Mouse (Mus musculus) stomach, embryonic 14.5 days (tissue): ENCODE results near the gene Cfap45. TPM values are rescaled to one million over a fixed set of nuclear protein-coding genes. Genes with fewer than 3 reads are reported as not detected.

Source experiments
- ATAC-seq: fragments of 200-750 bp; cut with Nextera tagmentation; 2 replicates; pipeline ENCODE4 v1.8.0; 2017; ENCODE audit warnings: low read depth, moderate TSS enrichment; ENCODE audit not compliant: insufficient number of reproducible peaks, insufficient read depth, low FRiP score
- H3K27ac ChIP-seq: fragments of 300-500 bp; sonication (generic); 2 replicates; pipeline ENCODE4 v1.5.1; 2014; ENCODE audit warnings: mild to moderate bottlenecking, low read length, moderate library complexity, mixed read lengths
- H3K27me3 ChIP-seq: fragments of 300-500 bp; sonication (generic); 2 replicates; pipeline ENCODE4 v1.6.1; 2014; ENCODE audit warnings: low read length, control low read depth, mixed read lengths; ENCODE audit not compliant: control insufficient read depth, insufficient read depth
- H3K36me3 ChIP-seq: fragments of 300-500 bp; sonication (generic); 2 replicates; pipeline ENCODE4 v1.6.1; 2014; ENCODE audit warnings: mild to moderate bottlenecking, control low read depth, low read length, moderate library complexity, mixed read lengths; ENCODE audit not compliant: control insufficient read depth, insufficient read depth
- H3K4me1 ChIP-seq: fragments of 300-500 bp; sonication (generic); 2 replicates; pipeline ENCODE4 v1.6.1; 2014; ENCODE audit warnings: low read length, control low read depth, mixed read lengths; ENCODE audit not compliant: control insufficient read depth, insufficient read depth
- H3K4me2 ChIP-seq: fragments of 300-500 bp; sonication (generic); replicated peaks from 2 replicates; pipeline ENCODE4 v1.6.1; 2014; ENCODE audit warnings: low read depth, low read length, control low read depth
- H3K4me3 ChIP-seq: fragments of 300-500 bp; sonication (generic); 2 replicates; pipeline ENCODE4 v1.5.1; 2014; ENCODE audit warnings: low read depth, low read length, control low read depth
- H3K9ac ChIP-seq: fragments of 300-500 bp; sonication (generic); replicated peaks from 2 replicates; pipeline ENCODE4 v1.6.1; 2014; ENCODE audit warnings: low read depth, mild to moderate bottlenecking, control low read depth, low read length, moderate library complexity, mixed read lengths
- H3K9me3 ChIP-seq: fragments of 300-500 bp; sonication (generic); 2 replicates; pipeline ENCODE4 v1.6.1; 2016; ENCODE audit warnings: low read depth, low read length, control low read depth; ENCODE audit not compliant: control insufficient read depth
- WGBS: fragments of 180-500 bp; shearing (Covaris S2); extraction: QIAGEN DNeasy Blood & Tissue Kit; methylation state at CpG from one replicate; pipeline ENCODE4 v1.1.7; 2014; 5-methylcytosine and 5-hydroxymethylcytosine counted together
- polyA plus RNA-seq: library from polyadenylated mRNA; unstranded; fragments of >200 nt; fragmentation: Nextera tagmentation; extraction: Ambion mirVana; gene quantifications from 2 replicates; pipeline ENCODE4 v1.2.1, GENCODE M21; 2014

Gene Cfap45
- polyA plus RNA-seq, 1 experiment from 2014 or later, result 2.9 TPM

DNA sequence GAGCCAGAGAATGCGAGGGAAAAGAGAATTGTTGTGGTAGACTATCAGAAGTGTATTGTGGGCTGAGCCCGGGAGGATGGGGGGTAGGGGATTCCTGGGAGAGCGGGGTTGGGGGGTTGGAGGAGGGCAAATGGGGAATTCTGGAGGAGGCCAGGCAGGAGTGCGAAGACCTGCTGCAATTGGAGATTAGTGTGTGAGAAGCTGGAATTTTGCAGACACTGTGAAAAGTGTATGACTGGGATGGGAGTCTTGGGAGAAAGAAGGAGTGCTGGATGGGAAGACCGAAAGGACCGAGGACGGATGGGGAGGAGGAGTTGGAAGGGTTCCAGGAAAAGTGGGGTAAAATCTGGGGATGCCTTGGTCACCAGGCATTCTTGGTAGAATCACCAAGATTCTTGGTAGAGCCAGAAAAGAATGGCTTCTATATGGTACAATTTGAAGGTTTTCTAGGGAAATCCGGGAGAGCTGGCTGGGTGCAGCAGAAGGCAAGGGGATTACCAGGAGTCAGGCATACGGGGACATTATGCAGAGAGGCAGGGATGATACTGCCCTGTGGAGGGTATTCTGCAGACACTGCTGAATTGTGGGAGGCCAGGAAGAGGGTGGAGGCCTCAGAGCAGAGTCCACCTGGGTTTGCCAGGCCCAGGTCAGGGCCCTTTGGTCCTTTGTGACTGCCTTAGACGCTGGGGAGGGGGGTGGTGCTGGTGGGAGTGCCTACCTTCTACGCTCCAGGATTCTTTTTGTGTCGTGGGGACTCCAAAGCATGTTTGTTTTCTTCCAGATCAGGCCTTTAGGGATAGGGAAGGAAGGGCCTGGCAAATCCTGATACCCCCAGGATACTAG is 37.9 kb upstream of the Cfap45 start:
- H3K4me2 ChIP-seq, result peak overlapping the region; percentile 78
- WGBS, result 4% methylated on average over 12 of the region's 12 CpGs
- no peak for ATAC-seq

DNA sequence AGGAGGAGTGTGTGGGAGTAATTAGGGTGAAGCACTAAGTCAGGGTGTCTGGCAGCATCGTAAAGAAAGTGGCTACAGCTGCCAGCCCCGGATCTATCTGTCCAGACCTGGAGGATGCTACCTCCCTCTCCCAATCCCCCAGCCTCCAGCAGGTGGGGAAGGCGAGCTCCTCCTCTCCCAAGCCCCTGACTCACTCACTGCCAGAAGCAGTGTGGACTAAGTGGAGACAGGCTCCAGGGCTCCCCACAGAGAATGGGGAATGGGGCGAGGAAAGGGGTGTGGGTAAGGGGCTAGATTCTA is 37.3 kb upstream of the Cfap45 start:
- H3K27me3 ChIP-seq, result no peaks in the 10 kb centered on the region
- peaks cover 8% of the 10 kb centered on the region; the same call in 1 of the 2 replicates for H3K36me3 ChIP-seq
- no peak overlapping the region for H3K27ac ChIP-seq
- peak overlapping the region; percentile 78 for H3K4me2 ChIP-seq
- WGBS, result 25% methylated on average over 4 of the region's 4 CpGs
- peak overlapping the region; percentile 10; the same call in 1 of the 2 replicates for H3K9ac ChIP-seq
- H3K9me3 ChIP-seq, result no peaks in the 10 kb centered on the region
- peak overlapping the region; percentile 46 for H3K4me3 ChIP-seq
- peaks cover 46% of the 10 kb centered on the region for H3K4me1 ChIP-seq
- ATAC-seq, result no peak

More for the DNA sequence above, 37.9 kb upstream of the Cfap45 start:
- Histone ChIP-seq H3K9me3 (no peaks in the 10 kb centered on the region), H3K4me3 (peak overlapping the region; percentile 46), H3K9ac (peak overlapping the region; percentile 29; the same call in 1 of the 2 replicates), H3K36me3 (peaks cover 8% of the 10 kb centered on the region; the same call in 1 of the 2 replicates), H3K27ac (no peak overlapping the region; the same call in 1 of the 2 replicates), H3K27me3 (no peaks in the 10 kb centered on the region), H3K4me1 (peaks cover 43% of the 10 kb centered on the region)

DNA sequence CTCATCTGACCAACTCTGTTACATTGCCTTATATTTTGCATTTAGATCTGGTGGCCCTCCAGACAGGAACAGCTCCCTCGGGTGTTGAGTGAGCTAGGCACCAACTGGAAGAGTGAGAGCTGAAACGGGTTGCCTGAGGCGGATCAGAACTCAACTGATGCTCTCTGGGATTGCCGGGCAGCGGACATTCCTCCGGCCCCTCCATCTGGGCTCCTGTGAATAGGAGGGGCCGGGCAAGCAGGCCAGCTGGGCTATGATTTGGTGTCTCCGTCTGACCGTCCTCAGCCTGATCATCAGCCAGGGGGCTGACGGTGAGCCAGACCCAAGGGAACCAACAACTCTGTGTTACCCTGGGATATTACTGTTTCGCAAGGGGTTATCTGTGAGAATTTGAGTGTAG is 36.4 kb upstream of the Cfap45 start:
- Histone ChIP-seq H3K4me3 (peak overlapping the region; percentile 11), H3K27ac (no peak overlapping the region), H3K4me1 (peaks cover 46% of the 10 kb centered on the region), H3K9me3 (no peaks in the 10 kb centered on the region), H3K9ac (no peak overlapping the region), H3K4me2 (peak overlapping the region; percentile 78), H3K27me3 (no peaks in the 10 kb centered on the region), H3K36me3 (peaks cover 8% of the 10 kb centered on the region; the same call in 1 of the 2 replicates)
- ATAC-seq, result no peak
- 56% methylated on average over 11 of the region's 11 CpGs for WGBS

DNA sequence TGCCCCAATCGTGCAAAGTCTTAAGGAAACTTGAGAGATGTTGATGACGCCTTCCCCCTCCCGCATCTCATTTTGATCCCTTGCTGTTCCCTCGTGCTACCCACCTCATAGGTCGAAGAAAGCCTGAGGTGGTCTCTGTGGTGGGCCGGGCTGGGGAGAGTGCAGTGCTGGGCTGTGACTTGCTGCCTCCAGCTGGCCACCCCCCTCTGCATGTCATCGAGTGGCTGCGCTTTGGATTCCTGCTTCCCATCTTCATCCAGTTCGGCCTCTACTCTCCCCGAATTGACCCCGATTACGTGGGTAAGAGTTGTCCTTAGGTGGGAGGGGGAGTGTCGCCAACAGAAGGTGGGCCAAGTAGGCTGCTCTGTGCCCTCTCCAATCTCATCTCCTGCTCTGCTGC is 35.9 kb upstream of the Cfap45 start:
- Histone ChIP-seq H3K27ac (no peak overlapping the region), H3K9me3 (no peaks in the 10 kb centered on the region), H3K4me2 (peak overlapping the region; percentile 78; the same call in 1 of the 2 replicates), H3K4me1 (peaks cover 46% of the 10 kb centered on the region), H3K4me3 (peak overlapping the region; percentile 11; the same call in 1 of the 2 replicates), H3K27me3 (no peaks in the 10 kb centered on the region), H3K9ac (no peak overlapping the region), H3K36me3 (peaks cover 8% of the 10 kb centered on the region; the same call in 1 of the 2 replicates)
- no peak for ATAC-seq
- WGBS, result 67% methylated on average over 13 of the region's 13 CpGs

DNA sequence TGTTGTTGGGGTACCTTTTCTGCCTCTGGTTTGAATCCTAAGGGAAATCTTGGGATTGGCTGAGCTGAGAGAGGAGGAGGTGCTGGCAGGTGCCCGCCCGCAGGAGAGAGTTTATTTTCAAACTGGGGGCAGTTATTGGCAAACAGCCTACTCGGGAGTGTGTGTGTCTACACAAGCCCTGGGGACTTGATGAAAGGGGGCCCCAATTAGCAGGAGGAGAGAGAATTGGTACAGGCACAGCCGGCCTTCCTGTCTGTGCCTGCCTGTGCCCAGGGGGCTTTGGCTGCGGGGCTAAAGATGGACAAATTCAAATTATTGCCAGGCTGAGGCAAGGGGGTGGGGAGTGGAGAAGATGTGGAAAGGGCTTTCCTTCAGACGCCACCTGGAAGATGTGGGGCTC is 34.8 kb upstream of the Cfap45 start:
- Histone ChIP-seq H3K4me1 (peaks cover 46% of the 10 kb centered on the region), H3K27me3 (no peaks in the 10 kb centered on the region), H3K27ac (0 out of 2 replicates have a peak overlapping the region, but pooled peaks have one; percentile 10), H3K4me2 (no peak overlapping the region; the same call in 1 of the 2 replicates), H3K4me3 (no peak overlapping the region), H3K36me3 (peaks cover 8% of the 10 kb centered on the region; the same call in 1 of the 2 replicates), H3K9ac (no peak overlapping the region), H3K9me3 (no peaks in the 10 kb centered on the region)
- ATAC-seq, result no peak
- WGBS, result 56% methylated on average over 6 of the region's 6 CpGs

DNA sequence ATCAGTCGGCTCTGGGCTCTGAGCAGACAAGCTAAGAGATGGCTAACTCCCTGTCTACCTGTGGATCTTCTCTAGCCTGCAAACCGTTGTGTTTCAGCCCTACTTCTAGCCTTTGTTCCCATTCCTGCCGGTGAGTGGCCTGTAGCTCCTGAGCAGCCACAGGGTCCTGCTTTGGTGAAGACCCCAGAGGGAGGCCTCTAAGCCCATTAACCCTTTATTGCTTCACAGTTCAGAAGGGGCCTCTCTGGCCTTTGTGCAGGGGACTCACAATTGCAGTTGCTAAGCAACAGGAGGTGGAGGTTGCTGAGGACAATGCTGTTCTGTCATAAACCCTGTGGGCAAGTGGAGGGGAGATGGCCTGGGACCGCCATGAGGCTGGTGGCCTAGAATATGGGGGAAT is 34.4 kb upstream of the Cfap45 start:
- H3K4me2 ChIP-seq, result no peak overlapping the region; the same call in 1 of the 2 replicates
- H3K27me3 ChIP-seq, result no peaks in the 10 kb centered on the region
- H3K27ac ChIP-seq, result 0 out of 2 replicates have a peak overlapping the region, but pooled peaks have one; percentile 10
- peaks cover 8% of the 10 kb centered on the region; the same call in 1 of the 2 replicates for H3K36me3 ChIP-seq
- no peaks in the 10 kb centered on the region for H3K9me3 ChIP-seq
- H3K4me3 ChIP-seq, result no peak overlapping the region
- no peak for ATAC-seq
- 51% methylated on average over 4 of the region's 4 CpGs for WGBS
- H3K4me1 ChIP-seq, result peaks cover 42% of the 10 kb centered on the region
- H3K9ac ChIP-seq, result no peak overlapping the region

DNA sequence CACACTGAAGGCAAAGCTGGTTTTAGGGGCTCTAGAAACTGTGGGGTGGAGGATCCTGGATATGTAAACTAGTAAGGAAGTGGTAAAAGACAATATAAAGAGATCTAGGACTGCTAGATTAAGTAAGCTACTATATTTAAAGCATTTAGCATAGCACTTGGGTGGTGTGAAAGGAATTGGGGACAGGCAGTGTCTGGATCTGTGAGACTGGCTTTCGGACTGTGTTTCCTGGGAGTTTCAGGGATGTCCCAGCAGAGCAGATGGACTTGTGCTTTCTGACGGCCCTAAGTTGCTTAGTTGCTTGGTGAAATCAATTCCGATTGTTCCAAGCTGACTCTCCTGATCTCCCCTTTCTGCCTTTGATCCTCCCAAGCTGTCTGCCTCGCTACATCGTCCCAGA is 34.0 kb upstream of the Cfap45 start:
- 70% methylated on average over 5 of the region's 5 CpGs for WGBS
- ATAC-seq, result no peak
- Histone ChIP-seq H3K36me3 (peaks cover 8% of the 10 kb centered on the region; the same call in 1 of the 2 replicates), H3K9ac (no peak overlapping the region), H3K4me2 (no peak overlapping the region), H3K27me3 (no peaks in the 10 kb centered on the region), H3K4me3 (no peak overlapping the region), H3K4me1 (peaks cover 41% of the 10 kb centered on the region), H3K27ac (no peak overlapping the region), H3K9me3 (no peaks in the 10 kb centered on the region)

DNA sequence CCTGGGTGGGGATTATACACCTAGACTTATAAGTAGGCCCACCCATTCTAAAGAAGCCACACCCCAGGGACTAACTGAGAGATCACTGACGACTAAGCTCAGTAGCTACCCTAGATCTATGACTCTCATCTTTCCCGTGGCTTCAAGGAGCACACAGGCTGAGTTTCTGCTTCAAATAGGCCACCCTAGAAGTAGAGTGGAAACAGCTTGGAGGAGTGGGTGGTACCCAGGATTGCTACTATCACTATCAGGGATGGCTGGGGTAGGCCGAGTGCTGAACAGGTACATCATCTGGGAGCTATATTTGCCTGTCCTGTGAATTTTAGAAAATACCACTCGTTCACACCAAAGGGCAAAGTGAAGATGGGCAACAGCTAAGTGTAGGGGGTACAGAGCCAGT is 32.7 kb upstream of the Cfap45 start:
- H3K4me2 ChIP-seq, result no peak overlapping the region
- WGBS, result 65% methylated on average over 4 of the region's 4 CpGs

More for the DNA sequence above, 32.7 kb upstream of the Cfap45 start:
- Histone ChIP-seq H3K27me3 (no peaks in the 10 kb centered on the region), H3K36me3 (peaks cover 13% of the 10 kb centered on the region; the same call in 1 of the 2 replicates), H3K9me3 (no peaks in the 10 kb centered on the region), H3K4me3 (no peak overlapping the region), H3K27ac (no peak overlapping the region), H3K4me1 (peaks cover 38% of the 10 kb centered on the region), H3K9ac (no peak overlapping the region)
- no peak for ATAC-seq
